Mouse (Mus musculus): ENCODE results near the gene Jun. TPM values are rescaled to one million over a fixed set of nuclear protein-coding genes. Genes with fewer than 3 reads are reported as not detected.
A peak's percentile ranks its signal among the peaks of the same experiment; 100 is the strongest.

The Jun gene
- polyA plus RNA-seq, 1 experiment: 16.9 TPM

GRCm38 (mm10) chr4:95012706-95013105 is 39.3 kb downstream of the Jun start:
- TF ChIP-seq POLR2A (IDR thresholded peaks at IDR 0.05; ENCODE audit: low read depth, low read length) (no peak), CTCF (conservative IDR thresholded peaks at IDR 0.05; ENCODE audit: insufficient read depth, insufficient read length, low read depth, low read length) (no peak)
- WGBS: 84% methylated on average over 1 of the region's 1 CpGs
- H3K27ac ChIP-seq (ENCODE audit: insufficient read depth, low read depth, low read length): no peak overlapping the region
- no peak overlapping the region for H3K4me3 ChIP-seq (ENCODE audit: insufficient read depth, low read depth, low read length)
- no peaks in the 10 kb centered on the region for H3K27me3 ChIP-seq (replicated peaks; ENCODE audit: control insufficient read depth, insufficient read depth, low read length)
- no peak for DNase-seq
- no peaks in the 10 kb centered on the region for H3K36me3 ChIP-seq (ENCODE audit: control insufficient read depth, insufficient read depth, low read length)
- H3K4me1 ChIP-seq (ENCODE audit: control insufficient read depth, insufficient read depth, low read length): no peaks in the 10 kb centered on the region

- Histone ChIP-seq H3K4me1 (ENCODE audit: control insufficient read depth, insufficient read depth, low read length) (no peaks in the 10 kb centered on the region), H3K27ac (ENCODE audit: insufficient read depth, low read depth, low read length) (no peak overlapping the region), H3K4me3 (ENCODE audit: insufficient read depth, low read depth, low read length) (no peak overlapping the region), H3K27me3 (replicated peaks; ENCODE audit: control insufficient read depth, insufficient read depth, low read length) (no peaks in the 10 kb centered on the region), H3K36me3 (ENCODE audit: control insufficient read depth, insufficient read depth, low read length) (no peaks in the 10 kb centered on the region)
- TF ChIP-seq CTCF (conservative IDR thresholded peaks at IDR 0.05; ENCODE audit: insufficient read depth, insufficient read length, low read depth, low read length) (no peak), POLR2A (IDR thresholded peaks at IDR 0.05; ENCODE audit: low read depth, low read length) (no peak)
- DNase-seq: peak; percentile 4
Observed at GRCm38 (mm10) chr4:95012256-95012655, 39.8 kb downstream of the Jun start.

GRCm38 (mm10) chr4:95008175-95009057 is 43.6 kb downstream of the Jun start:
- no peak for TF ChIP-seq POLR2A (IDR thresholded peaks at IDR 0.05; ENCODE audit: low read depth, low read length)
- TF ChIP-seq CTCF (conservative IDR thresholded peaks at IDR 0.05; ENCODE audit: insufficient read depth, insufficient read length, low read depth, low read length): peak; percentile 95
- no peak overlapping the region for H3K27ac ChIP-seq (ENCODE audit: insufficient read depth, low read depth, low read length)
- DNase-seq: peak; percentile 70
- H3K27me3 ChIP-seq (replicated peaks; ENCODE audit: control insufficient read depth, insufficient read depth, low read length): no peaks in the 10 kb centered on the region
- no peak overlapping the region for H3K4me3 ChIP-seq (ENCODE audit: insufficient read depth, low read depth, low read length)
- no peaks in the 10 kb centered on the region for H3K36me3 ChIP-seq (ENCODE audit: control insufficient read depth, insufficient read depth, low read length)
- 44% methylated on average over 13 of the region's 13 CpGs for WGBS
- no peaks in the 10 kb centered on the region for H3K4me1 ChIP-seq (ENCODE audit: control insufficient read depth, insufficient read depth, low read length)

GRCm38 (mm10) chr4:95007759-95008158 is 44.3 kb downstream of the Jun start:
- Histone ChIP-seq H3K4me3 (ENCODE audit: insufficient read depth, low read depth, low read length) (no peak overlapping the region), H3K27ac (ENCODE audit: insufficient read depth, low read depth, low read length) (no peak overlapping the region), H3K27me3 (replicated peaks; ENCODE audit: control insufficient read depth, insufficient read depth, low read length) (no peaks in the 10 kb centered on the region), H3K4me1 (ENCODE audit: control insufficient read depth, insufficient read depth, low read length) (no peaks in the 10 kb centered on the region), H3K36me3 (ENCODE audit: control insufficient read depth, insufficient read depth, low read length) (no peaks in the 10 kb centered on the region)
- TF ChIP-seq POLR2A (IDR thresholded peaks at IDR 0.05; ENCODE audit: low read depth, low read length) (no peak), CTCF (conservative IDR thresholded peaks at IDR 0.05; ENCODE audit: insufficient read depth, insufficient read length, low read depth, low read length) (no peak)
- no peak for DNase-seq
- WGBS: 51% methylated on average over 8 of the region's 8 CpGs

- no peak for TF ChIP-seq POLR2A (IDR thresholded peaks at IDR 0.05; ENCODE audit: low read depth, low read length)
- TF ChIP-seq CTCF (conservative IDR thresholded peaks at IDR 0.05; ENCODE audit: insufficient read depth, insufficient read length, low read depth, low read length): no peak
- Histone ChIP-seq H3K4me1 (ENCODE audit: control insufficient read depth, insufficient read depth, low read length) (no peaks in the 10 kb centered on the region), H3K4me3 (ENCODE audit: insufficient read depth, low read depth, low read length) (no peak overlapping the region), H3K27ac (ENCODE audit: insufficient read depth, low read depth, low read length) (no peak overlapping the region), H3K36me3 (ENCODE audit: control insufficient read depth, insufficient read depth, low read length) (no peaks in the 10 kb centered on the region), H3K27me3 (replicated peaks; ENCODE audit: control insufficient read depth, insufficient read depth, low read length) (no peaks in the 10 kb centered on the region)
- WGBS: 57% methylated on average over 6 of the region's 6 CpGs
- DNase-seq: no peak
Observed at GRCm38 (mm10) chr4:95005251-95005830, 46.7 kb downstream of the Jun start.

- Histone ChIP-seq H3K27ac (ENCODE audit: insufficient read depth, low read depth, low read length) (no peak overlapping the region), H3K36me3 (ENCODE audit: control insufficient read depth, insufficient read depth, low read length) (no peaks in the 10 kb centered on the region), H3K4me3 (ENCODE audit: insufficient read depth, low read depth, low read length) (no peak overlapping the region), H3K27me3 (replicated peaks; ENCODE audit: control insufficient read depth, insufficient read depth, low read length) (no peaks in the 10 kb centered on the region), H3K4me1 (ENCODE audit: control insufficient read depth, insufficient read depth, low read length) (no peaks in the 10 kb centered on the region)
- TF ChIP-seq POLR2A (IDR thresholded peaks at IDR 0.05; ENCODE audit: low read depth, low read length) (no peak), CTCF (conservative IDR thresholded peaks at IDR 0.05; ENCODE audit: insufficient read depth, insufficient read length, low read depth, low read length) (no peak)
- DNase-seq: no peak
- 43% methylated on average over 6 of the region's 6 CpGs for WGBS
Observed at GRCm38 (mm10) chr4:95001043-95001775, 50.8 kb downstream of the Jun start.

- Histone ChIP-seq H3K4me1 (ENCODE audit: control insufficient read depth, insufficient read depth, low read length) (no peaks in the 10 kb centered on the region), H3K27ac (ENCODE audit: insufficient read depth, low read depth, low read length) (no peak overlapping the region), H3K27me3 (replicated peaks; ENCODE audit: control insufficient read depth, insufficient read depth, low read length) (no peaks in the 10 kb centered on the region), H3K4me3 (ENCODE audit: insufficient read depth, low read depth, low read length) (no peak overlapping the region), H3K36me3 (ENCODE audit: control insufficient read depth, insufficient read depth, low read length) (no peaks in the 10 kb centered on the region)
- 72% methylated on average over 1 of the region's 1 CpGs for WGBS
- TF ChIP-seq CTCF (conservative IDR thresholded peaks at IDR 0.05; ENCODE audit: insufficient read depth, insufficient read length, low read depth, low read length): no peak
- TF ChIP-seq POLR2A (IDR thresholded peaks at IDR 0.05; ENCODE audit: low read depth, low read length): no peak
- DNase-seq: no peak
Observed at GRCm38 (mm10) chr4:95000147-95000546, 51.9 kb downstream of the Jun start.

Data from kidney, adult 2 months (tissue).